Mouse (Mus musculus) heart, postnatal 10 days (tissue): Measurements from ENCODE around the gene Orai1. TPM values are rescaled to one million over a fixed set of nuclear protein-coding genes. Genes with fewer than 3 reads are reported as not detected.
"Not testable (repeated sequence)": the region's sequence is repeated elsewhere in the genome, so short reads cannot be mapped to it uniquely, and the experiment has no call there.

Experiments
- DNase-seq, 2 experiments: peaks; one replicate each; pipeline ENCODE4 v3.0.0; 2021
- intact Hi-C: fragments of 180-260 bp; cut with DNase I; formaldehyde crosslinking; loops from one replicate; pipeline ENCODE4 v1.15.1; 2025
- total RNA-seq, 2 experiments: library from RNA; stranded (reverse); gene quantifications; 2 replicates each; pipeline ENCODE4 v1.2.3; 2021

The Orai1 gene
- total RNA-seq = 10 to 100 TPM; 18.7 to 20.2 TPM

- intact Hi-C loops = loop anchor here (1.0 to 2.0 kb wide), 4 partner anchors 25 to 90 kb away; no protein-coding TSS in a partner anchor
Observed at GRCm38 (mm10) chr5:123014753-123015701, at the start of gene Orai1. Gene Orai1 (plus strand): TSS chr5:123015074.

GRCm38 (mm10) chr5:122965427-122965826 is 49.4 kb upstream of the Orai1 start:
- DNase-seq = no peak
- intact Hi-C loops = loop anchor here (5.0 kb wide), 2 partner anchors 147 to 207 kb away; no protein-coding TSS in a partner anchor

More at GRCm38 (mm10) chr5:123014753-123015701, at the start of gene Orai1:
- DNase-seq = peak; percentile 99

GRCm38 (mm10) chr5:122968322-122968721 is 46.6 kb upstream of the Orai1 start:
- intact Hi-C loops = loop anchor here (1.0 to 5.0 kb wide), 4 partner anchors 45 to 204 kb away; no protein-coding TSS in a partner anchor

GRCm38 (mm10) chr5:122970056-122970455 is 44.8 kb upstream of the Orai1 start:
- no peak for DNase-seq
- intact Hi-C loops = no loop called here

More at GRCm38 (mm10) chr5:122968322-122968721, 46.6 kb upstream of the Orai1 start:
- DNase-seq = peak; percentile 83 to 90

- no peak for DNase-seq
- intact Hi-C loops = no loop called here
Observed at GRCm38 (mm10) chr5:122971438-122971837, 43.4 kb upstream of the Orai1 start.

GRCm38 (mm10) chr5:122972116-122972515 is 42.8 kb upstream of the Orai1 start:
- intact Hi-C loops = no loop called here
- no peak for DNase-seq

GRCm38 (mm10) chr5:122974701-122975100 is 40.2 kb upstream of the Orai1 start:
- DNase-seq, intact Hi-C loops: not testable (repeated sequence)

- intact Hi-C loops = no loop called here
- no peak for DNase-seq
Observed at GRCm38 (mm10) chr5:122978970-122979369, 35.9 kb upstream of the Orai1 start.

GRCm38 (mm10) chr5:122984483-122984882 is 30.4 kb upstream of the Orai1 start:
- DNase-seq = no peak
- intact Hi-C loops = no loop called here

- intact Hi-C loops = no loop called here
- DNase-seq = no peak
Observed at GRCm38 (mm10) chr5:122985276-122985675, 29.6 kb upstream of the Orai1 start.

GRCm38 (mm10) chr5:122986091-122986493 is 28.8 kb upstream of the Orai1 start:
- intact Hi-C loops = no loop called here
- no peak for DNase-seq

GRCm38 (mm10) chr5:122987211-122988020 is 27.5 kb upstream of the Orai1 start:
- peak; percentile 29 to 45 for DNase-seq
- intact Hi-C loops = loop anchor here (2.0 kb wide), 1 partner anchor 25 kb away; no protein-coding TSS in a partner anchor

GRCm38 (mm10) chr5:122988021-122988751 is 26.7 kb upstream of the Orai1 start:
- intact Hi-C loops = loop anchor here (2.0 kb wide), 1 partner anchor 25 kb away; no protein-coding TSS in a partner anchor
- peak; percentile 66 to 70 for DNase-seq

GRCm38 (mm10) chr5:122989001-122989525 is 25.8 kb upstream of the Orai1 start:
- intact Hi-C loops = loop anchor here (2.0 kb wide), 1 partner anchor 24 kb away; no protein-coding TSS in a partner anchor
- DNase-seq = peak; percentile 81 to 83

- peak; percentile 27 to 49 for DNase-seq
- intact Hi-C loops = loop anchor here (2.0 kb wide), 1 partner anchor 23 kb away; no protein-coding TSS in a partner anchor
Observed at GRCm38 (mm10) chr5:122989551-122990330, 25.1 kb upstream of the Orai1 start, which contains the start of gene Kdm2b. Gene Kdm2b (minus strand): TSS chr5:122989823.

GRCm38 (mm10) chr5:122990411-122991160 is 24.3 kb upstream of the Orai1 start:
- intact Hi-C loops = no loop called here
- no peak for DNase-seq

- DNase-seq = peak in 1 of 2 experiments; percentile 40
- intact Hi-C loops = no loop called here
Observed at GRCm38 (mm10) chr5:122991350-122992004, 23.4 kb upstream of the Orai1 start.

- DNase-seq = no peak
- intact Hi-C loops = no loop called here
Observed at GRCm38 (mm10) chr5:122993811-122994210, 21.1 kb upstream of the Orai1 start.
